Mouse (Mus musculus) heart, postnatal 0 days (tissue): ENCODE measurements around the gene Kcnq4.

Experiments used
- CTCF ChIP-seq: IDR thresholded peaks from 2 replicates; pipeline ENCODE4 v1.5.1; 2016; ENCODE audit warnings: antibody characterized with exemption, control low read depth, low read depth
- EP300 ChIP-seq: IDR thresholded peaks from 2 replicates; pipeline ENCODE4 v1.6.1; 2016; ENCODE audit warnings: antibody characterized with exemption, low read depth

GRCm38 (mm10) chr4:120734012-120734622 is 14.3 kb downstream of the Kcnq4 start:
- TF ChIP-seq CTCF (no peak), EP300 (no peak)
